Mouse (Mus musculus): Measurements from ENCODE around the gene Cntrob. TPM values are rescaled to one million over a fixed set of nuclear protein-coding genes. Genes with fewer than 3 reads are reported as not detected.

Cntrob gene
- polyA plus RNA-seq, 1 experiment from 2014 or later = 13.9 TPM

DNA sequence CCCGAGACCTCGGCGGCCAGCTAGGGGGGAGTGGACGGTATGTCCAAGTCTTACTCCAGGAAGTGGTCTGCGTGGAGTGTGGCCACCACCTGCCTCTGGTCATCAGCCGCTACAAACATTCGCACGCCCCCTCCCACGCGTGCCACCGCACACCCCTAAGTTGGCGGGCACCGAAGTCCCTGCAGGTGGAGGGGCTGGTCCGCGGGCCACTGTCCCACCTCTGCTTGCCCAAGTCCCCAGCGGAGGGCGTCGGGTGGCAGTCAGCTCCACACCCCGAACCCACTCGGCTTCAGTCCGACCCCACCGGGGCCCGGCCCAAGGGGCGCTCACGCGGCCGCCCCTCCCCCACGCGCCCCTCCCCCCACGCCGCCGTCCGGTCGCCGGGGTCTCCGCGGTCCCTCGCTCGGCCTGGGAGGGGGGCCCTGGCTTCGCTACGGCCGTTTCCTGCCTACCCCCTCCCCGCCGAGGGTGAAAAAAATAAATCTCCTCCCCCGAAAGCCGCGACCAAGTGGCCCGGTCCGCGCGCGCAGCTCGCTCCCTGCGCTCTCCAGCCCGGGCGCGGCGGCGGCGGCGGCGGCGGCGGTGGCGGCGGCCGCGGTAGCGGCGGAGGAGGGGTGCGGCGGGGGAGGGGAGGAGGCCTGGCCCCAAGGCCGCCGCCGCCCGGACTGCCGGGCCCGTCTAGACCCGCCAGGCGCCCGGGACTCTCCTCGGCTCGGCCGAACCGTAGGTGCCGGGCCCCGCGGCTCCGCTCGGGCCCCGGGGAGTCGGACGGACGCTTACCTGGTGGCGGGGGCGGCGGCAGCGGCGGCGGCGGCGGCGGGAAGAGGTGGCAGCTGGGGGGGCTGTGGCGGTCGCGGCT lies 45.0 kb upstream of the Cntrob start:
- peaks cover 11% of the 10 kb centered on the region for H3K36me3 ChIP-seq (ENCODE audit: control insufficient read depth, insufficient read depth, low read length)
- peaks cover 47% of the 10 kb centered on the region for H3K4me1 ChIP-seq (ENCODE audit: control insufficient read depth, insufficient read depth, low read length)
- under 1% methylated on average over 55 of the region's 106 CpGs for WGBS
- H3K27me3 ChIP-seq (replicated peaks; ENCODE audit: control insufficient read depth, insufficient read depth, low read length) = no peaks in the 10 kb centered on the region
- peak overlapping the region; percentile 100 for H3K27ac ChIP-seq (ENCODE audit: low read depth, low read length)
- peak overlapping the region; percentile 100 for H3K9ac ChIP-seq (ENCODE audit: low read length)
- peak overlapping the region; percentile 97 for H3K4me3 ChIP-seq (ENCODE audit: low read depth, low read length)
- DNase-seq (ENCODE audit: low spot score) (peak; percentile 42), ATAC-seq (no peak)
- H3K4me2 ChIP-seq (ENCODE audit: low read length) = peak overlapping the region; percentile 96
- H3K9me3 ChIP-seq (replicated peaks; ENCODE audit: control insufficient read depth, low read length) = no peaks in the 10 kb centered on the region

DNA sequence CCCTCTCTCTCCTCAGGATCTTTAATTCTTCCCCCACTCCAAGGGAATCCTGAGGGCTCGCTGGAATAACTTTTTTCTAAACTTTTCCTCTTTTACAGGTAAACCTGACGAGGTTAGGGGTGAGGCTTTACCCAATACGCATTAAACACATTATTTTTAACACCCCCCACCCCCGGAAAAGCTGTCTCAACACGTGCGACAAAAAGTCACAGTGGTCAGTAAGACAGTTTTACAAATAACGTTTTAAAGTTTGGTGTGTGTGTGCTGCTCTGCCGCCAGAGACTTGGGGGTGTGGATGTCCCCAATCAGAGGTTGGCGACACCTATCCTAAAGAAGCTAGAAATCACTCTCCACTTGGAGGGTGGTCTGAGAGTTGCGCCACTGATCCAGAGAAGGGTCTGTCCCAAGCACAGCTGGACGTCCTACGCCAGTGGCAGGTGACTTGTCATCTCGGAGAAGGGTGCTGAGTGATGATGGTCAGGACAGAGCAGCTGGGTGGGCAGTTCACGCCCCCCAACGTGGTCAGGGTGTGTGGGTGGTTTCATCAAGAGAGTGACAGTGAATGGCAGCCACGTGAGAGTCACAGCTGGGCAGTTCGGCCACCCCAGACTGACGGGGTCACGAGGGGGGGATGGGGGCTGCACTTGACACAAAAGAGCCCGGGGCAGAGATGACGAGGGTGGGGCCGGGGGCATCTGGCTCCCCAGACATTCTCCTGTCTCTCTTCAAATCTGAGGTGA lies 44.2 kb upstream of the Cntrob start:
- peaks cover 47% of the 10 kb centered on the region for H3K4me1 ChIP-seq (ENCODE audit: control insufficient read depth, insufficient read depth, low read length)
- no peaks in the 10 kb centered on the region for H3K27me3 ChIP-seq (replicated peaks; ENCODE audit: control insufficient read depth, insufficient read depth, low read length)
- H3K36me3 ChIP-seq (ENCODE audit: control insufficient read depth, insufficient read depth, low read length) = peaks cover 18% of the 10 kb centered on the region
- DNase-seq (ENCODE audit: low spot score) (peak; percentile 17), ATAC-seq (no peak)
- peak overlapping the region; percentile 100 for H3K9ac ChIP-seq (ENCODE audit: low read length)
- under 1% methylated on average over 22 of the region's 22 CpGs for WGBS
- peak overlapping the region; percentile 96 for H3K4me2 ChIP-seq (ENCODE audit: low read length)
- peak overlapping the region; percentile 100 for H3K27ac ChIP-seq (ENCODE audit: low read depth, low read length)
- H3K9me3 ChIP-seq (replicated peaks; ENCODE audit: control insufficient read depth, low read length) = no peaks in the 10 kb centered on the region
- H3K4me3 ChIP-seq (ENCODE audit: low read depth, low read length) = peak overlapping the region; percentile 97

DNA sequence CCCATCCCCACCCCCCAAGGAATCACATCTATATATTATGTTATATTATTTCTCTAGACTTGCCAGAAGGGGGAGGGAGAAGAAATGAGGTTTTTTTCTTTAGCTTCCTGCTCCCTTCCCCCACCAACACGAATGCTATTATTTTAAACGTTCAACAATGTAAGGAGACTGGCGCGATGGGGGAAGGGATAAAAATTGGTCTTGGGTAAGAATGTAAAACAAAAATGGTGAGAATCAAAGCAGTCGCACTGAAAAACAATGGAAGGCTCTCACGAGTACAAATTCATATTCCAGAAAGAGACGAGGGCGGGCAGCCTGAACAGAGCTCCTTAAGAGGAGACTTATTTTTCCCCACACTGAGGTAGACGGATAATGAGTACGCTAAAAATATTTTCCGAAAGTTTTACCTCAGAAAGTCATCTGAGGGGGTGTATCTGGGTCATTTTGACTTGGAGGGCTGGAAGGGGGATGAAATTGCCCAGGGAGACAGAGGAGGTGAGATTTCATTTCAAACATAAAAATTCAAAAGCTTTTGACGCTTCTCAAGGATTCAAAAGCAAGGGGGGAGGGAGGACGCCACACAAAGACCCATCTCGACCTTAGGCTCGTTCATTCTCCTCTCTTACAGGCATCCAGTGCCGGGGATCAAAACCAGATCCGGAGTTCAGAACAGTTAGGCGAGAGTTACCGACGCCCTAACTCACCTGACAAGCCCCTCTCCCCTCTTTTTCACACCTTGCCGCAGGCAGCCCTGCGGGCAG lies 43.5 kb upstream of the Cntrob start:
- peak overlapping the region; percentile 96 for H3K4me2 ChIP-seq (ENCODE audit: low read length)
- ATAC-seq (no peak), DNase-seq (ENCODE audit: low spot score) (peak; percentile 55)
- under 1% methylated on average over 22 of the region's 22 CpGs for WGBS
- H3K4me3 ChIP-seq (ENCODE audit: low read depth, low read length) = peak overlapping the region; percentile 97
- peak overlapping the region; percentile 100 for H3K27ac ChIP-seq (ENCODE audit: low read depth, low read length)
- H3K9me3 ChIP-seq (replicated peaks; ENCODE audit: control insufficient read depth, low read length) = no peaks in the 10 kb centered on the region
- peaks cover 24% of the 10 kb centered on the region for H3K36me3 ChIP-seq (ENCODE audit: control insufficient read depth, insufficient read depth, low read length)
- peak overlapping the region; percentile 100 for H3K9ac ChIP-seq (ENCODE audit: low read length)
- H3K27me3 ChIP-seq (replicated peaks; ENCODE audit: control insufficient read depth, insufficient read depth, low read length) = no peaks in the 10 kb centered on the region
- H3K4me1 ChIP-seq (ENCODE audit: control insufficient read depth, insufficient read depth, low read length) = peaks cover 42% of the 10 kb centered on the region

DNA sequence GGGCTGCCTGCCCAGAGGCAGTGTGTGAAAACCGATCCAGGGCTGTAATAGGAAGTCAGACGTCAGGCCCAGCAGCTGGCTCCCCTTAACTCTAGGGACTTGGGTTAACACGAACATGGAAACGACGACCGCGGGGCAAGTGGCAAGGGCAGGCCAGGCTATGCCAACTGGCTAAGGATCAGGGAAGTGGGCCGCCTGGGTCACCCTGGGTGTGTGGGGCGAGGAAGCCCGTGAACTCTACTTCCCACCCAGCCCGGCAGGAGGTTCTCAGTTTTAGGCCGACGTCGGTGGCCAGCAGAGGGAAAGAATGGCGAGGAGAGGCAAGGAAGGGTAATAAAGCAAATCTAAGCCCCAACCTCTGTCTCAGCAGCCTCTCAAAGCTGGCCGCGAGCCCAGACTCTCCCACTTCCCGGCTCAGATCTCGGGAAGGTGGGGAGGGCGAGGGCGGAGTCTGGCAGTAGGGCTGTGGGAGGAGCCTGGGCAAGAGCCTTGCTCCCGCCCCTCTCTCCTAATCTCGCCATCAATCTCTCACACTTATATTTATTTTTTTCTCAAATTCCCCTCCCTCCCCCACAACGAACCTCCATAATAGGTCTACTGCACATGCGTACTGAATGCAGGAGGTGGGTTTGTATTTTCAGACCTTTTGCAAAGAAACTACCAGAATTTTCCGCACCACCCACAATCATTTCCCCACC lies 42.7 kb upstream of the Cntrob start:
- peak overlapping the region; percentile 100 for H3K27ac ChIP-seq (ENCODE audit: low read depth, low read length)
- peaks cover 35% of the 10 kb centered on the region for H3K4me1 ChIP-seq (ENCODE audit: control insufficient read depth, insufficient read depth, low read length)
- H3K36me3 ChIP-seq (ENCODE audit: control insufficient read depth, insufficient read depth, low read length) = peaks cover 31% of the 10 kb centered on the region
- H3K9me3 ChIP-seq (replicated peaks; ENCODE audit: control insufficient read depth, low read length) = no peaks in the 10 kb centered on the region
- under 1% methylated on average over 26 of the region's 26 CpGs for WGBS
- peak overlapping the region; percentile 100 for H3K9ac ChIP-seq (ENCODE audit: low read length)
- H3K4me3 ChIP-seq (ENCODE audit: low read depth, low read length) = peak overlapping the region; percentile 97
- H3K4me2 ChIP-seq (ENCODE audit: low read length) = peak overlapping the region; percentile 96
- H3K27me3 ChIP-seq (replicated peaks; ENCODE audit: control insufficient read depth, insufficient read depth, low read length) = no peaks in the 10 kb centered on the region
- peak; percentile 81 for ATAC-seq
- DNase-seq (ENCODE audit: low spot score) = peak; percentile 99

DNA sequence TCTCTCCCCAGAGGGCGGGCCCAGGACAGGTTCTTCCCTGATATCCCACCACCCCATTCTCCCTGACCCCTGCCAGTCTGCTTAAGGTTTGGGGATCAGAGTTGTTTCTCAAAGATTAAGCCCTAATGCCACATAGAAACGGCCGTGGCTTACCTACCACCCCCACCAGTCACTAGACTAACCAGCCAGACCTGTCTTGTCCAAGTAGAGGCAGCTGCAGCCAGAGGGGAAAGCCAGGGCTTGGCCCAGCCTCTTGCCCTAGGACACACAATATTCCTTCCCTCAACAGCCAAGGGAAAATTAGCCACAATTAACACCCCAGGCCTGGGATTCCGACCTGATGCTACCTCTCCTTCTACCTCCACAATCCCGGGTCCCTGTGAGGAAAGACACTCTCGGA lies 42.1 kb upstream of the Cntrob start:
- WGBS = 29% methylated on average over 6 of the region's 6 CpGs
- Histone ChIP-seq H3K4me1 (ENCODE audit: control insufficient read depth, insufficient read depth, low read length) (peaks cover 29% of the 10 kb centered on the region), H3K4me3 (ENCODE audit: low read depth, low read length) (peak overlapping the region; percentile 97), H3K4me2 (ENCODE audit: low read length) (peak overlapping the region; percentile 96), H3K36me3 (ENCODE audit: control insufficient read depth, insufficient read depth, low read length) (peaks cover 37% of the 10 kb centered on the region), H3K27me3 (replicated peaks; ENCODE audit: control insufficient read depth, insufficient read depth, low read length) (no peaks in the 10 kb centered on the region), H3K9me3 (replicated peaks; ENCODE audit: control insufficient read depth, low read length) (no peaks in the 10 kb centered on the region), H3K9ac (ENCODE audit: low read length) (peak overlapping the region; percentile 74), H3K27ac (ENCODE audit: low read depth, low read length) (peak overlapping the region; percentile 100)
- DNase-seq (ENCODE audit: low spot score) (no peak), ATAC-seq (no peak)

DNA sequence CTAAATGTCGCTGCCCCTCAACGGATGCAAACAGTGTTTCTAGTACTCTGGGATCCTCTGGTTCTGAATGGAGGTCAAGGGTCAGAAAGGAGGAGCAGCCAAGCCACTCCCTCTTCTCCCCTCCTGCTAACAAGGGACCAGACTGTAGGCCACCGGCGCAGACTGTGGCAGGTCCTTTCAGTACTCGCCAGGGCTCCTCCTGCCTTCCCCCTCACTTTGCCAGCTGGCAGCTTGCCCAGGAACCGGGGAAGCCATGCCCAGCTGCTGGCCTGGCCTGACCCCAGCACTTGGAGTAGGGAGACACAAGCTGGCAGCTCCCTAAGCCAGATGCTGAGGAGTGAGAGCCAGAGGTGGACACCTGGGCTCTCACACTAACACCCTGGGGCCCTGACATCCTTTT lies 41.3 kb upstream of the Cntrob start:
- Histone ChIP-seq H3K36me3 (ENCODE audit: control insufficient read depth, insufficient read depth, low read length) (peaks cover 45% of the 10 kb centered on the region), H3K27me3 (replicated peaks; ENCODE audit: control insufficient read depth, insufficient read depth, low read length) (no peaks in the 10 kb centered on the region), H3K4me1 (ENCODE audit: control insufficient read depth, insufficient read depth, low read length) (peaks cover 27% of the 10 kb centered on the region), H3K4me2 (ENCODE audit: low read length) (peak overlapping the region; percentile 96), H3K9me3 (replicated peaks; ENCODE audit: control insufficient read depth, low read length) (no peaks in the 10 kb centered on the region), H3K9ac (ENCODE audit: low read length) (peak overlapping the region; percentile 74), H3K4me3 (ENCODE audit: low read depth, low read length) (peak overlapping the region; percentile 97), H3K27ac (ENCODE audit: low read depth, low read length) (peak overlapping the region; percentile 100)
- WGBS = under 1% methylated on average over 6 of the region's 6 CpGs
- ATAC-seq (peak; percentile 61), DNase-seq (ENCODE audit: low spot score) (peak; percentile 94)

DNA sequence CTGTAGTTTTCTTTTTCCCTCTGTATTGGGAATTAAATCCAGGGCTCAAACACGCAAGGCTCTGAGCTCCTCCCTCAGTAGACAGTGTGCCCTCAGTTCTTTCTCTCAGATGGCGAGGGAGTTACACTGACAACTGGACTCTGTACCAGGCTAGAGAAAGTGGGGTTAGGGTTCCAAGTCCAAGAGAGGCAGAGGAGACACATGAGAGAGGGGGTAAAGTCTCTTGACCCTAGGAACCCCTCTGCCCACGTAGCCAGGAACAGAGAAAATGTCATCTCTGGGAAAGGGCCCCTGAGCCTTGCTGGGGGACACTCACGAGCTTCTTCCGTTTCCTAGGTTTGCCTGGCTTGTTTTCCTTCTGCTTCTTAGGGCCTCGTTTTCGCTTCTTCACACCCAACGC lies 40.8 kb upstream of the Cntrob start:
- H3K27me3 ChIP-seq (replicated peaks; ENCODE audit: control insufficient read depth, insufficient read depth, low read length) = no peaks in the 10 kb centered on the region
- WGBS = 54% methylated on average over 8 of the region's 8 CpGs
- H3K9ac ChIP-seq (ENCODE audit: low read length) = peak overlapping the region; percentile 74; the same call in 1 of the 2 replicates
- peaks cover 50% of the 10 kb centered on the region for H3K36me3 ChIP-seq (ENCODE audit: control insufficient read depth, insufficient read depth, low read length)
- peaks cover 27% of the 10 kb centered on the region for H3K4me1 ChIP-seq (ENCODE audit: control insufficient read depth, insufficient read depth, low read length)
- H3K9me3 ChIP-seq (replicated peaks; ENCODE audit: control insufficient read depth, low read length) = no peaks in the 10 kb centered on the region
- ATAC-seq = no peak
- H3K4me3 ChIP-seq (ENCODE audit: low read depth, low read length) = peak overlapping the region; percentile 97; the same call in 1 of the 2 replicates
- no peak for DNase-seq (ENCODE audit: low spot score)
- H3K27ac ChIP-seq (ENCODE audit: low read depth, low read length) = peak overlapping the region; percentile 100
- peak overlapping the region; percentile 96 for H3K4me2 ChIP-seq (ENCODE audit: low read length)

DNA sequence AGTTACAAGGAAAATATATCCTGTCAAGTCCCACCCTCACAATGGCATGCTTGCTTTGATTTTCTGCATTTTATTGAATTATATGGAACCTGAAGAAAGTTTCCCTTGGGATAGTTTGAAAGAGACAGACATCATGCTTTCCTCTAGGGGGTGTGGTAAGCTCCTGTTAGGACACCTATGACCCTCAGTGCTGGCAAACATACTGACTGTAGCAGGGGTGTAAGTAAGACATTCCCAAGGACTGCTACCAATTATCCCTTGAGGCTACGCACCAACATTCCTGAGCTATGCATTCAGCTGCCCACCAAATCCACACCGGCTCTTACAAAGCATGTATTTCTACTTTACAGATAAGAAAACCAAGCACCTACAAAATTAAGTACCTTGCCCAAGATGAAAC lies 38.9 kb upstream of the Cntrob start:
- Histone ChIP-seq H3K36me3 (ENCODE audit: control insufficient read depth, insufficient read depth, low read length) (peaks cover 69% of the 10 kb centered on the region), H3K9me3 (replicated peaks; ENCODE audit: control insufficient read depth, low read length) (no peaks in the 10 kb centered on the region), H3K9ac (ENCODE audit: low read length) (no peak overlapping the region), H3K4me3 (ENCODE audit: low read depth, low read length) (no peak overlapping the region), H3K4me2 (ENCODE audit: low read length) (no peak overlapping the region), H3K27me3 (replicated peaks; ENCODE audit: control insufficient read depth, insufficient read depth, low read length) (no peaks in the 10 kb centered on the region), H3K4me1 (ENCODE audit: control insufficient read depth, insufficient read depth, low read length) (peaks cover 24% of the 10 kb centered on the region), H3K27ac (ENCODE audit: low read depth, low read length) (no peak overlapping the region)
- ATAC-seq (no peak), DNase-seq (ENCODE audit: low spot score) (peak; percentile 39)
- 82% methylated on average over 2 of the region's 2 CpGs for WGBS

Data from forebrain, embryonic 14.5 days (tissue).